Mouse (Mus musculus) liver, adult 2 months (tissue): ENCODE data around the gene Chn1. TPM values are rescaled to one million over a fixed set of nuclear protein-coding genes. Genes with fewer than 3 reads are reported as not detected.

Experiments
- DNase-seq: peaks from one replicate; pipeline ENCODE4 v3.0.0-alpha.2; 2011; ENCODE audit warnings: low read depth, low spot score; ENCODE audit errors: extremely low read depth
- H3K27ac ChIP-seq: fragments of 200-500 bp; replicated peaks from 2 replicates; pipeline ENCODE4 v1.5.1; 2012; ENCODE audit warnings: low read depth, mild to moderate bottlenecking, control low read depth, inconsistent platforms, low read length; ENCODE audit not compliant: insufficient read depth
- H3K27me3 ChIP-seq: fragments of 200-500 bp; 2 replicates; pipeline ENCODE4 v1.6.1; 2012; ENCODE audit warnings: mild to moderate bottlenecking, moderate library complexity, low read length, inconsistent platforms; ENCODE audit not compliant: control insufficient read depth, insufficient read depth
- H3K36me3 ChIP-seq: fragments of 200-500 bp; 2 replicates; pipeline ENCODE4 v1.6.1; 2012; ENCODE audit warnings: low read length, inconsistent platforms; ENCODE audit not compliant: control insufficient read depth, insufficient read depth
- H3K4me1 ChIP-seq: fragments of 200-500 bp; 2 replicates; pipeline ENCODE4 v1.6.1; 2011; ENCODE audit warnings: low read length; ENCODE audit not compliant: control insufficient read depth, insufficient read depth
- H3K4me3 ChIP-seq: fragments of 200-500 bp; 2 replicates; pipeline ENCODE4 v1.5.1; 2011; ENCODE audit warnings: low read depth, mild to moderate bottlenecking, control low read depth, low read length, moderate library complexity; ENCODE audit not compliant: insufficient read depth
- H3K79me2 ChIP-seq: fragments of 200-500 bp; 2 replicates; pipeline ENCODE4 v1.6.1; 2012; ENCODE audit warnings: inconsistent platforms, mild to moderate bottlenecking, low read length, moderate library complexity; ENCODE audit not compliant: control insufficient read depth, insufficient read depth
- H3K9ac ChIP-seq: fragments of 200-500 bp; 2 replicates; pipeline ENCODE4 v1.6.1; 2012; ENCODE audit warnings: low read depth, mild to moderate bottlenecking, control low read depth, inconsistent platforms, low read length
- CTCF ChIP-seq: fragments of 200-500 bp; IDR thresholded peaks from 2 replicates; pipeline ENCODE4 v1.5.1; 2011; ENCODE audit warnings: low read depth, low read length, control low read depth
- POLR2A ChIP-seq: fragments of 200-500 bp; IDR thresholded peaks from 2 replicates; pipeline ENCODE4 v1.6.1; 2011; ENCODE audit warnings: low read length, control low read depth; ENCODE audit not compliant: insufficient read depth; ENCODE audit errors: extremely low read depth
- WGBS: fragments of 180-500 bp; shearing (Covaris S2); methylation state at CpG from one replicate; pipeline ENCODE4 v1.1.7; 2018; 5-methylcytosine and 5-hydroxymethylcytosine counted together
- polyA plus RNA-seq: library from polyadenylated mRNA; depleted of rRNA; stranded (reverse); fragments of >200 nt; gene quantifications from 2 replicates; pipeline ENCODE4 v1.2.3, GENCODE M21; 2012
- total RNA-seq: library from RNA; depleted of rRNA; stranded (reverse); fragments of >200 nt; gene quantifications from 2 replicates; pipeline ENCODE4 v1.2.3, GENCODE M21; 2014

Chn1 gene
- total and polyA plus RNA-seq, 2 experiments = 0.18 TPM; not detected in 1

DNA sequence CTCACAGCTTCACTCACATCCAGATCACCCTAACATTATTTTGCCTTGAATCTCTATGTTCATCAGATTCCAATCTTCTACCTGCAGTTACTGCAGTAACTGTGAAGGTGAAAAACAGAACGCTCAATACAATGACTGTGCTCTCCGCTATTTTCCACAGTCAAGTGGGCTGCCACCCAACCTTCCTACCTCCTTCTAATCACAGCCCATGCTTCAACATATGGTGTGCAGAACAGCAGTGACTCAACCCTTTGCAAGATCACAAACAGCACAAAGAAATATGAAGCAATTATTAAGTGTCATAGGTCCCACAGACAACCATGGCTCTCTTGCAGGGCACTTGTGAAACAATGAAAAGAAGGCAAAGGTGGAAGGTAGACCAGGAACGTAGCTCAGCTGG, 33.9 kb downstream of the Chn1 start:
- Histone ChIP-seq H3K27ac (no peak overlapping the region), H3K9ac (no peak overlapping the region), H3K36me3 (no peaks in the 10 kb centered on the region), H3K4me1 (no peaks in the 10 kb centered on the region), H3K79me2 (no peaks in the 10 kb centered on the region), H3K27me3 (no peaks in the 10 kb centered on the region), H3K4me3 (no peak overlapping the region)
- TF ChIP-seq POLR2A (no peak), CTCF (no peak)
- WGBS = 90% methylated on average over 3 of the region's 3 CpGs
- DNase-seq = no peak

DNA sequence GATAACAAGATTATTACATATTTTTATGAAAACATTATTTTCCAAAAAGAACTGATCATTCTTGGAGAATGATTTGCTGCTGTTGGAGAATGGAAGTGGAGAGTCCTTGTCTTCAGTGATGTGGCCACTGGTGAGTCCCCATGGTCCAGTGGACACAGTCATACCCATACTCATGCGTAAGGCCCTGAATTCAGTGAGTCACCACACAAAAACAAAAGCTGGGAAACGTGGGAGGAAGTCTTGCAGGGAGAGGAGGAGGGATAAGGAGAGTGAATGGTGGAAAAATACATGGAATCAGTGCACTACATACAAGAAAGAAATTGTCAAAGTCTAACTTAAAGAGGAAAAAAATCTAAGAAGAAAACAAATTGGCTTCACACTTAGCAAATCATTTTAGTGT, 47.3 kb downstream of the Chn1 start:
- Histone ChIP-seq H3K4me3 (no peak overlapping the region), H3K27ac (no peak overlapping the region), H3K4me1 (no peaks in the 10 kb centered on the region), H3K79me2 (no peaks in the 10 kb centered on the region), H3K27me3 (no peaks in the 10 kb centered on the region), H3K36me3 (no peaks in the 10 kb centered on the region), H3K9ac (no peak overlapping the region)
- DNase-seq = no peak
- WGBS = 48% methylated on average over 2 of the region's 2 CpGs
- TF ChIP-seq POLR2A = no peak
- no peak for TF ChIP-seq CTCF

DNA sequence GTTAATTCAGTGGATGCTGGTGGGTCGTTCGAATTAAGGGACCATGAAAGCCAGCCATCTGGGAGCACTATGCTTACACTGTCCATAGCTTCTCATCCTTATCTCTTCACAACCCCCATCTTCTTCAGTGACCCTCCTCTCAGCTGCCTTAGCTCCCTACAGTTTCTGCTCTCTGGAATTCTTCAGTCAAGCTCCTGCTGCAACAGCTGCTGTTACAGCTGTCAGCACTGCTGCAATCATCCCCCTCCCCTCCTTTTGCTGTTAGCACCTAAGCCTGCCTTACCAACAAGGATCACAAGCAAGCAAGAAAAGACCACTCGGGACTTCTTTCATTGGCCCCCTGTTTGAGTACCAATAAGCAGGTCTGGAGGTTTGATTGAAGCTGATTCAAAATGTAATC, 50.2 kb downstream of the Chn1 start:
- H3K27ac ChIP-seq = no peak overlapping the region
- H3K27me3 ChIP-seq = no peaks in the 10 kb centered on the region
- no peaks in the 10 kb centered on the region for H3K79me2 ChIP-seq
- H3K9ac ChIP-seq = no peak overlapping the region
- TF ChIP-seq CTCF = no peak
- TF ChIP-seq POLR2A = no peak
- no peaks in the 10 kb centered on the region for H3K36me3 ChIP-seq
- no peaks in the 10 kb centered on the region for H3K4me1 ChIP-seq
- no peak overlapping the region for H3K4me3 ChIP-seq
- no peak for DNase-seq
- 63% methylated on average over 3 of the region's 3 CpGs for WGBS

DNA sequence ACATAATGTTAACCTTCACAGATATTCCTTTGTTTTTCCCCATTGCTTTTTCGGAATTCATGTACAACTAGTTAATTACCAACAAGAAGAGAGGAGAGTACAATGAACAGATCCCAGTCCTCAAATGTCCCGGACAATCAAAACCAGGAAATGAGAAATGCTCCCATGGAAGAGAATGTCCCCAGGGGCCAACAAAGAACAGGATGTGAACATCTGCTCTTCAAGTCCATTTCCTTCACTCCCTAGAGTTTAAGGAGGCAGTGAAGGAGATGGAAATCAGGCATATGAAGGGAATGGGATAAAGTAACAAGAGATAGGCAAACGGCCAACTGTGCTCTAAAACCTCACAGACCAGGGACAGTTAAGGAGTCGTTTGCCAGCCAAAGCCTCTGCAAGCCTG, 53.3 kb downstream of the Chn1 start:
- H3K36me3 ChIP-seq = no peaks in the 10 kb centered on the region
- H3K9ac ChIP-seq = no peak overlapping the region
- H3K4me1 ChIP-seq = no peaks in the 10 kb centered on the region
- WGBS = 49% methylated on average over 4 of the region's 4 CpGs
- H3K27me3 ChIP-seq = no peaks in the 10 kb centered on the region
- no peaks in the 10 kb centered on the region for H3K79me2 ChIP-seq
- no peak for DNase-seq
- no peak overlapping the region for H3K27ac ChIP-seq
- no peak overlapping the region for H3K4me3 ChIP-seq
- TF ChIP-seq CTCF = no peak
- TF ChIP-seq POLR2A = no peak

DNA sequence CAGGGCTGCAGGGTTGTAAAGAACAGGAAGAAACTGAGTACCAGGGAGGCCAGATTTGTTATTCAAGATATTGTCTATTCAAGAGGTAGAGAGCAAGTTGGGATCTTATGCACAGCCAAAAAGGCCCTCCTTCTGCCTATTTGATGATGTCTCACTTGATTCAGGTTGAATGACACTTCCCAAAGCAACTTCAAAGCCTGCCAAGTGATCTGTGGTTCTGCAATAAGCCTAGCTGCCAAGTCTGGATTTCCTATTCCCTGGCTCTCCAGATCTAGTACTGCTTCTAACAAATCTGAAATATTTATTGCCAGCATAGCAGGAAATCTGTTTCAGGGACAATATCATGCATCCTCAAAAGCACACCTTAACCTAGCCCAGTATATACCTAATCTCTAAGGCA, 62.7 kb downstream of the Chn1 start:
- H3K4me3 ChIP-seq = no peak overlapping the region
- peak; percentile 14 for DNase-seq
- no peak overlapping the region for H3K27ac ChIP-seq
- no peak for TF ChIP-seq POLR2A
- no peaks in the 10 kb centered on the region for H3K4me1 ChIP-seq
- H3K79me2 ChIP-seq = no peaks in the 10 kb centered on the region
- no peak overlapping the region for H3K9ac ChIP-seq
- H3K27me3 ChIP-seq = no peaks in the 10 kb centered on the region
- no peaks in the 10 kb centered on the region for H3K36me3 ChIP-seq

DNA sequence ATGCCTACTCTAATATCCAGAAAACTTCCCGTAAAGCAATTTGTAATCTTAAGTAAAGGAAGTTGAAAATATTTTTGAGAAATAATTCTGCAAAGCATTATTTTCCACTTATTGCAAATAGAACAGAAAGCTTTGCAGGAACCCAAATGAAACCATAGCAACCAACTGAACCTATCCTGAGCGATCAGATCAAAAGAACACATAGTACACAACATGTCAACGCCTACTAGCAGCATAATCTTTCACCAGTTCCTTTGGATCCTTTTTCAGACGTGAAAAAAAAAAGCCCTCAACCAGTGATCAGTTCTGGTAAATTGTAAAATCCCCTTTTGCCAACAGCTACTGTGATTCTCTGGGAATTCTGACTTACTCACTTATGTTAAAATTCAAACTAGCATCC, 82.1 kb downstream of the Chn1 start:
- H3K27me3 ChIP-seq = no peaks in the 10 kb centered on the region
- no peaks in the 10 kb centered on the region for H3K79me2 ChIP-seq
- 69% methylated on average over 4 of the region's 4 CpGs for WGBS
- H3K9ac ChIP-seq = no peak overlapping the region
- H3K4me3 ChIP-seq = no peak overlapping the region
- no peak overlapping the region for H3K27ac ChIP-seq
- no peaks in the 10 kb centered on the region for H3K36me3 ChIP-seq
- TF ChIP-seq POLR2A (no peak), CTCF (no peak)
- no peak for DNase-seq
- H3K4me1 ChIP-seq = no peaks in the 10 kb centered on the region
